Mouse (Mus musculus): ENCODE measurements around the gene Lpgat1.

GRCm38 (mm10) chr1:191704535-191704934, 13.1 kb upstream of the Lpgat1 start:
- TF ChIP-seq CTCF (IDR thresholded peaks at IDR 0.05; ENCODE audit: low read depth) (no peak), EP300 (IDR thresholded peaks at IDR 0.05; ENCODE audit: low read depth) (no peak)
